Mouse (Mus musculus): Measurements from ENCODE around the gene Ndufa4. TPM values are rescaled to one million over a fixed set of nuclear protein-coding genes. Genes with fewer than 3 reads are reported as not detected.
"Not testable (repeated sequence)": the region's sequence is repeated elsewhere in the genome, so short reads cannot be mapped to it uniquely, and the experiment has no call there.

The Ndufa4 gene
- 705 and 733 TPM in 2 replicates for polyA plus RNA-seq (2016; fragmentation: Nextera tagmentation; extraction: Ambion mirVana)

DNA sequence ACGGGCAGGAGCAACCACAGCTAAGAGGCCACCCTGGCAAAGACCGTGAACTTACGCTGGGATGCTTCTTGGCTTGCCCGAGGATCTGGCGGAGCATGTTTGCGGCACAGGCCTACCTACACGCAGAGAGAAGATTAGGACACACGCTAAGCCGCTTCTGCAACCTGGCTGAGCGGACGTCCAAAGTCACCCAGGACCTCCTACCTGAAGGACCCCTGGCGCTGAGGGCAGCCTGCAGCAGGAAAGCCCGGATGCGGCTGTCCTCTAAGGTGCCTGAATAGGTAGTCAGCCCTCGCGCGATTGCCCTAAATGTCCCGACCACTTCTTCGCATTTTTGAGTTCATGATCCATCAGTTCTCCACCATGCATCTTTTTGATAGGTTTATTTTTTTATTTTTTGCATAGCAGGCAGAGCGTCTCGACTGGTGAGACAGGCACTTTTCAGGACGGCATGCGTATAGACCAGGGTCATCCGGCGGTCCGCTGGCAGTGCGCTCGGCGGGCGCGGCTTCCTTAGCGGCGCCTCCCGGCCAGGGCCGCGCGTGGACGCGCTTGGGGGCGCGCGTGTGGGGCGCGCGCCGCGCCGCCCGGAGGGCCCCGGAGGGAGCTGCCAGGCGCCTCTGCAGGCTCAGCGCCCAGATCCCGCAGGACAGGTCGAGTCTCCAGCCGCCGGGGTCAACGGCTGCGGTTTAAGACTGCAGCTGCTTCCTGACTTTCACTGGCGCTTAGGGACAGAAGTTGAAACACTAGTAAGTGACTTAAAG lies at the start of gene Ndufa4, which contains the start of gene Phf14:
Gene Ndufa4, minus strand, starts transcription at position 229 of the 764 bp plus-strand sequence.
Gene Phf14, plus strand, starts transcription at position 541 of the 764 bp plus-strand sequence.
- peaks cover 19% of the 10 kb centered on the region for H3K4me1 ChIP-seq
- H3K27me3 ChIP-seq = no peaks in the 10 kb centered on the region
- peak within 1 kb of the TSS; percentile 61 for H3K27ac ChIP-seq
- H3K9me3 ChIP-seq = no peaks in the 10 kb centered on the region
- under 1% methylated on average over 59 of the region's 59 CpGs for WGBS
- H3K36me3 ChIP-seq (replicated peaks) = peaks cover 15% of the 10 kb centered on the region
- H3K9ac ChIP-seq = peak within 1 kb of the TSS; percentile 83
- peak within 1 kb of the TSS; percentile 63 for H3K4me3 ChIP-seq (replicated peaks)
- peak within 1 kb of the TSS; percentile 55 for H3K4me2 ChIP-seq
- peak; percentile 96 for ATAC-seq (ENCODE audit: low FRiP score)

- Histone ChIP-seq H3K4me1 (no peaks in the 10 kb centered on the region), H3K4me3 (replicated peaks) (no peak overlapping the region), H3K9me3 (no peaks in the 10 kb centered on the region), H3K36me3 (replicated peaks) (peaks cover 28% of the 10 kb centered on the region), H3K27me3 (no peaks in the 10 kb centered on the region), H3K4me2 (no peak overlapping the region), H3K27ac (no peak overlapping the region), H3K9ac (no peak overlapping the region)
- ATAC-seq (ENCODE audit: low FRiP score) = no peak
- 83% methylated on average over 1 of the region's 1 CpGs for WGBS
These were observed 40.8 kb upstream of the Ndufa4 start for GRCm38 (mm10) chr6:11948100-11948499.

DNA sequence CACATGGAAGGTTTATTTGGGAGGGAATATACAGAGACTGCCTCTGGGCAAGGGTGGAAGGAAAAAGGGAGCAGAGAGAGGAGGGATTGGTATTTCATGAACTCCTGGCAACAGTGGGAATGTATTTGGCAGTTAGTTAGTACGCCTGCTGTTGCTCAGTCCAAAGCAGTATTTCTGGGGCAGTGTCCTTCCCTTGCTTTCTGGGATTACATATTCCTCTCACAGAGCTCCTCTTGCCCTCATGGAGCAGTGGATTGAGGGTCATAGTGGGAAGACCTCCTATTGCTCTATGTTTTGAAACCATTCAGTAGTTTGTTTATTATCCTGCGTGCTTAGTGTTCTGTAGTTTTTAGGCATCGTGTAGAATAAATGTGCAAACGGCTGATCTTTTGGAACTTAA lies 34.8 kb upstream of the Ndufa4 start:
- no peak overlapping the region for H3K9ac ChIP-seq
- 95% methylated on average over 4 of the region's 4 CpGs for WGBS
- no peaks in the 10 kb centered on the region for H3K9me3 ChIP-seq
- H3K27ac ChIP-seq = no peak overlapping the region
- no peaks in the 10 kb centered on the region for H3K4me1 ChIP-seq
- no peak overlapping the region for H3K4me2 ChIP-seq
- H3K36me3 ChIP-seq (replicated peaks) = peaks cover 27% of the 10 kb centered on the region
- no peak overlapping the region for H3K4me3 ChIP-seq (replicated peaks)
- no peaks in the 10 kb centered on the region for H3K27me3 ChIP-seq
- no peak for ATAC-seq (ENCODE audit: low FRiP score)

- Histone ChIP-seq H3K36me3 (replicated peaks) (peaks cover 22% of the 10 kb centered on the region), H3K4me2 (no peak overlapping the region), H3K4me3 (replicated peaks) (no peak overlapping the region), H3K27ac (no peak overlapping the region), H3K27me3 (no peaks in the 10 kb centered on the region), H3K9me3 (no peaks in the 10 kb centered on the region), H3K4me1 (no peaks in the 10 kb centered on the region), H3K9ac (no peak overlapping the region)
- no peak for ATAC-seq (ENCODE audit: low FRiP score)
These were observed 33.6 kb upstream of the Ndufa4 start for GRCm38 (mm10) chr6:11940895-11941294.

- H3K27ac ChIP-seq = no peak overlapping the region
- no peak overlapping the region for H3K4me2 ChIP-seq
- 95% methylated on average over 7 of the region's 7 CpGs for WGBS
- H3K36me3 ChIP-seq (replicated peaks) = peaks cover 13% of the 10 kb centered on the region
- ATAC-seq (ENCODE audit: low FRiP score) = no peak
- H3K9me3 ChIP-seq = no peaks in the 10 kb centered on the region
- H3K9ac ChIP-seq = no peak overlapping the region
- H3K27me3 ChIP-seq = no peaks in the 10 kb centered on the region
- H3K4me1 ChIP-seq = peaks cover 7% of the 10 kb centered on the region; the same call in 1 of the 2 replicates
- H3K4me3 ChIP-seq (replicated peaks) = no peak overlapping the region
These were observed 26.1 kb upstream of the Ndufa4 start for GRCm38 (mm10) chr6:11933403-11933802.

DNA sequence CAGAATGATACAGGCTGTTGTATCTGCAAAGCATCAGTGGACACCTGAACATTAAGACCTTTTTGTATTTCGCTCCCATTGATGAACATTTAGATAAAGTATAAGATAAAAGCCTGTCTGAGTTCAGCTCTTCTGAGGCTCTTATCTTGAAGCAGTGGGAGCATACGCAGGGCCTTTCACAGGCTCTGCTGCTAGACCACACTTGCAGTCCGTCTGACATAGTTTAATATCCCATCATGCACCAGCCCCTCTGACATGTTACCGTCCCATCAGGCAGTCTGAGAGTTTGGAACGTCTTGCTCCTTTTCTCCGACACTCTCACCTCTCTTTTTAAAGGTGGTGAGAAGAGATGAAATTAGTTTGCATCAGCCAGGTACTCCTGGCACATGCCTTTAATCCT lies 20.2 kb upstream of the Ndufa4 start:
- peaks cover 26% of the 10 kb centered on the region for H3K4me1 ChIP-seq
- H3K36me3 ChIP-seq (replicated peaks) = peaks cover 17% of the 10 kb centered on the region; the same call in 1 of the 2 replicates
- 88% methylated on average over 6 of the region's 6 CpGs for WGBS
- H3K4me2 ChIP-seq = peak overlapping the region; percentile 66
- no peak overlapping the region for H3K4me3 ChIP-seq (replicated peaks)
- H3K27ac ChIP-seq = no peak overlapping the region
- no peak for ATAC-seq (ENCODE audit: low FRiP score)
- H3K9me3 ChIP-seq = no peaks in the 10 kb centered on the region
- 0 out of 2 replicates have a peak overlapping the region, but pooled peaks have one; percentile 85 for H3K9ac ChIP-seq
- H3K27me3 ChIP-seq = no peaks in the 10 kb centered on the region

- peak; percentile 89 for ATAC-seq (ENCODE audit: low FRiP score)
- no peaks in the 10 kb centered on the region for H3K9me3 ChIP-seq
- WGBS = under 1% methylated on average over 39 of the region's 40 CpGs
- no peaks in the 10 kb centered on the region for H3K27me3 ChIP-seq
- H3K4me2 ChIP-seq = peak overlapping the region; percentile 66
- H3K9ac ChIP-seq = peak overlapping the region; percentile 85
- H3K27ac ChIP-seq = peak overlapping the region; percentile 97
- peaks cover 17% of the 10 kb centered on the region; the same call in 1 of the 2 replicates for H3K36me3 ChIP-seq (replicated peaks)
- H3K4me3 ChIP-seq (replicated peaks) = peak overlapping the region; percentile 90
- H3K4me1 ChIP-seq = peaks cover 26% of the 10 kb centered on the region
These were observed 18.8 kb upstream of the Ndufa4 start for GRCm38 (mm10) chr6:11926082-11926595.

GRCm38 (mm10) chr6:11925496-11926041 lies 18.3 kb upstream of the Ndufa4 start:
- Histone ChIP-seq H3K4me3 (replicated peaks) (peak overlapping the region; percentile 90), H3K36me3 (replicated peaks) (peaks cover 17% of the 10 kb centered on the region; the same call in 1 of the 2 replicates), H3K9me3 (no peaks in the 10 kb centered on the region), H3K27ac (peak overlapping the region; percentile 97), H3K9ac (peak overlapping the region; percentile 85), H3K27me3 (no peaks in the 10 kb centered on the region), H3K4me1 (peaks cover 26% of the 10 kb centered on the region), H3K4me2 (peak overlapping the region; percentile 66)
- under 1% methylated on average over 20 of the region's 20 CpGs for WGBS
- peak; percentile 97 for ATAC-seq (ENCODE audit: low FRiP score)

DNA sequence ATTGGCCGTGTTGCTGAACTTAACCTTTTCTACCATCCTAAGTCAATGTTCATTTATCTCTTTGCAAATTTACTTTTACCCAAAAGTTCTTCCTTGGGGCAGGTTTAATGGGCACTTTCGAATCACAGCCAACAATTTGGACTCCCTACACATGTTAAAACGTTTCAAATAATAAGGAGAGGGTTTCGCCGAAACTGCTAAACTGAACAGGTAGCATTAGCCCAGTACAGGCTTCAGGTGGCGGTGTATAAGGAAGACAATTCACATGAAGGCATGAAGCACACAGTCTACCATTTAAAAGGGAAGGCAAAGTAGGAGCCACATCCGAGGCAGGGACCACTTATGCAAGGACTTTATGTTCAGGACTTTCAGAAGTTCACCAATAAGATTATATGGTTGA lies 873 bp upstream of the Ndufa4 start:
- H3K4me1 ChIP-seq = peaks cover 19% of the 10 kb centered on the region
- H3K27ac ChIP-seq = no peak overlapping the region
- no peak for ATAC-seq (ENCODE audit: low FRiP score)

GRCm38 (mm10) chr6:11906890-11907268 lies 418 bp downstream of the Ndufa4 start:
- Histone ChIP-seq H3K36me3 (replicated peaks) (peaks cover 21% of the 10 kb centered on the region), H3K9ac (peak overlapping the region; percentile 83), H3K27me3 (no peaks in the 10 kb centered on the region), H3K27ac (peak overlapping the region; percentile 61; the same call in 1 of the 2 replicates), H3K4me3 (replicated peaks) (peak overlapping the region; percentile 63), H3K4me2 (peak overlapping the region; percentile 55), H3K4me1 (peaks cover 19% of the 10 kb centered on the region), H3K9me3 (no peaks in the 10 kb centered on the region)
- 4% methylated on average over 5 of the region's 5 CpGs for WGBS
- ATAC-seq (ENCODE audit: low FRiP score) = peak; percentile 22; the same call in 1 of the 2 replicates

More for the DNA sequence above, 873 bp upstream of the Ndufa4 start:
- Histone ChIP-seq H3K9me3 (no peaks in the 10 kb centered on the region), H3K27me3 (no peaks in the 10 kb centered on the region), H3K9ac (peak overlapping the region; percentile 83), H3K4me2 (peak overlapping the region; percentile 55), H3K4me3 (replicated peaks) (peak overlapping the region; percentile 63), H3K36me3 (replicated peaks) (peaks cover 13% of the 10 kb centered on the region)
- WGBS = 26% methylated on average over 7 of the region's 7 CpGs

- Histone ChIP-seq H3K27ac (no peak overlapping the region), H3K4me2 (no peak overlapping the region), H3K27me3 (no peaks in the 10 kb centered on the region), H3K4me3 (replicated peaks) (no peak overlapping the region), H3K9ac (no peak overlapping the region), H3K36me3 (replicated peaks) (peaks cover 36% of the 10 kb centered on the region), H3K4me1 (peaks cover 2% of the 10 kb centered on the region), H3K9me3 (no peaks in the 10 kb centered on the region)
- 83% methylated on average over 4 of the region's 4 CpGs for WGBS
- no peak for ATAC-seq (ENCODE audit: low FRiP score)
These were observed 6.4 kb downstream of the Ndufa4 start for GRCm38 (mm10) chr6:11900809-11901310.

DNA sequence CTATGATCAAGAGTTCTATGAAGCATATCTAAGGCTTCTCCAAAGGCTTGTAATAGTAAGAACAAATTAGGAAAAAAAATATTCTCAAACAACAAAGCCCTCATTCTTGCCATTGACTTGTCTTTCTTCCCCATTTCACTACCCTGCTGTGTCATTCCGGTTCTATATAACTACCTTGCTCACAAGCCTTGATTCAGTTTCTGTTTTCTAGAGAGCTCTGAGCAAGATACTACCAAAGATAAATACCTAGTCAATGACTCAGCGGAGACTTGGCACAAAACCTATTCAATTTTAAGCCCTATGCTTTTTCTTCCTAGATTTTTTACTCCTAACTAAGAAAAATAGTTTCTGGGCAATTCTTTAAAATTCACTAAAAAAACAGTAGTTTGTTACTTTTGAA lies 31.9 kb downstream of the Ndufa4 start:
- H3K27ac ChIP-seq; H3K4me3 ChIP-seq (replicated peaks); H3K9ac ChIP-seq; ATAC-seq (ENCODE audit: low FRiP score); H3K4me2 ChIP-seq; H3K4me1 ChIP-seq; H3K9me3 ChIP-seq; H3K27me3 ChIP-seq; H3K36me3 ChIP-seq (replicated peaks): not testable (repeated sequence)
- WGBS = no CpG with 5 or more reads among the region's 2 CpGs

All from forebrain, embryonic 12.5 days (tissue).